ENCODE assay signal across 20 mouse cellular contexts in genomic region chr12:111228488-111228887, GRCm38 (mm10). TPM values are rescaled to one million over a fixed set of nuclear protein-coding genes. Genes with fewer than 3 reads are reported as not detected.
"Had no signal": no experiment of that assay in that cellular context is flagged by ENCODE, and none has a peak within 500 bp of the region (broad histone marks: within the 10 kb centered on the region; RNA-seq: fewer than 3 reads in every experiment).

No protein-coding gene starts in this region.

- H3K36me3 ChIP-seq: liver, embryonic 15.5 days; lung, embryonic 15.5 days; midbrain, embryonic 15.5 days; stomach, embryonic 15.5 days had no signal

- DNase-seq: liver; liver, embryonic 13.5 days; liver, postnatal 0 days; right cerebral cortex, postnatal 14 days; thymus, adult 2 months; thymus, postnatal 25 days; thymus, postnatal 4 days had no signal

- H3K27me3 ChIP-seq: liver, embryonic 13.5 days; liver, embryonic 15.5 days; lung, embryonic 15.5 days; megakaryocyte, embryonic 14.5 days; midbrain, embryonic 12.5 days; midbrain, embryonic 15.5 days; neural tube, embryonic 12.5 days; stomach, embryonic 15.5 days had no signal

- H3K4me3 ChIP-seq: liver, embryonic 13.5 days; liver, embryonic 15.5 days; lung, embryonic 15.5 days; megakaryocyte, embryonic 14.5 days; midbrain, embryonic 12.5 days; midbrain, embryonic 15.5 days; neural tube, embryonic 12.5 days; stomach, embryonic 15.5 days had no signal

- H3K9me3 ChIP-seq: liver, embryonic 13.5 days; liver, embryonic 15.5 days; lung, embryonic 15.5 days; megakaryocyte, embryonic 14.5 days; midbrain, embryonic 12.5 days; midbrain, embryonic 15.5 days; neural tube, embryonic 12.5 days; stomach, embryonic 15.5 days had no signal

- H3K4me2 ChIP-seq: liver, embryonic 11.5 days; liver, embryonic 13.5 days; liver, embryonic 15.5 days; lung, embryonic 15.5 days; midbrain, embryonic 12.5 days; midbrain, embryonic 15.5 days; neural tube, embryonic 12.5 days; stomach, embryonic 15.5 days had no signal

- H3K9ac ChIP-seq: liver, embryonic 13.5 days; liver, embryonic 15.5 days; liver, postnatal 0 days; lung, embryonic 15.5 days; midbrain, embryonic 12.5 days; midbrain, embryonic 15.5 days; neural tube, embryonic 12.5 days; stomach, embryonic 15.5 days had no signal

- H3K27ac ChIP-seq: liver, embryonic 13.5 days; liver, embryonic 15.5 days; lung, embryonic 15.5 days; macrophage; midbrain, embryonic 12.5 days; midbrain, embryonic 15.5 days; neural tube, embryonic 12.5 days; stomach, embryonic 15.5 days; stomach, postnatal 0 days had no signal

- ATAC-seq: liver, postnatal 0 days; midbrain, embryonic 15.5 days had no signal

- H3K4me1 ChIP-seq: neural tube, embryonic 12.5 days had no signal

RNA-seq across cellular contexts. Expression of gene Amn, which starts 42.4 kb away (rescaled TPM):
- polyA plus RNA-seq: macrophage had no signal

RNA-seq across cellular contexts. Expression of gene 4930595D18Rik, which starts 44.2 kb away (rescaled TPM):
- polyA plus RNA-seq: liver, embryonic 11.5 days; liver, embryonic 13.5 days; liver, embryonic 15.5 days; liver, postnatal 0 days; lung, embryonic 15.5 days; macrophage; midbrain, embryonic 12.5 days; neural tube, embryonic 12.5 days; neural tube, embryonic 14.5 days; spleen, adult 2 months; stomach, embryonic 15.5 days; stomach, postnatal 0 days; thymus, adult 2 months; urinary bladder, adult 2 months had no signal
